Comparison of ENCODE assay signal across 9 mouse cellular contexts in genomic region chr7:19809369-19809768, GRCm38 (mm10). TPM values are rescaled to one million over a fixed set of nuclear protein-coding genes. Genes with fewer than 3 reads are reported as not detected.
A peak's percentile ranks its signal among the peaks of the same experiment; 100 is the strongest.
DNase-seq lines count a peak whose midpoint lies in the region; ATAC-seq and TF ChIP-seq lines count a peak whose summit lies in the region.
"Had no signal": no experiment of that assay in that cellular context is flagged by ENCODE, and none has a peak within 500 bp of the region (broad histone marks: within the 10 kb centered on the region; RNA-seq: fewer than 3 reads in every experiment).

No protein-coding gene starts in this region.

- peak in 1 of 2 experiments; percentile 56 for DNase-seq in heart, adult 2 months
- no peak for DNase-seq in heart, adult 9 months (ENCODE audit: low spot score in 2 of 2)
- peak; percentile 80 for DNase-seq in adrenal gland, postnatal 14 days
- no peak for DNase-seq in limb, embryonic 10.5 days (ENCODE audit: low spot score)
- no peak for DNase-seq in urinary bladder, adult 18-20 months (ENCODE audit: low spot score in 2 of 2)
- DNase-seq in gastrocnemius, postnatal 36 days = no peak
- DNase-seq in thymus, postnatal 25 days = no peak

- H3K9ac ChIP-seq in heart, adult 2 months (ENCODE audit: low read depth, low read length) = peak overlapping the region; percentile 46
- H3K9ac ChIP-seq in heart, embryonic 15.5 days = 0 out of 2 replicates have a peak overlapping the region, but pooled peaks have one; percentile 3

- H3K4me2 ChIP-seq in heart, embryonic 15.5 days = peak overlapping the region; percentile 50

- no peaks in the 10 kb centered on the region for H3K4me1 ChIP-seq in heart, adult 2 months (ENCODE audit: control insufficient read depth, insufficient read depth, low read length)
- peaks cover 13% of the 10 kb centered on the region for H3K4me1 ChIP-seq in heart, embryonic 15.5 days (replicated peaks)
- H3K4me1 ChIP-seq in limb, embryonic 10.5 days = peaks cover 17% of the 10 kb centered on the region

- intact Hi-C loops in heart, adult 2 months (cut with DNase I) = loop anchor here (10.0 kb wide), 1 partner anchor 135 kb away; no protein-coding TSS in a partner anchor
- intact Hi-C loops in gastrocnemius, postnatal 36 days (cut with DNase I) = loop anchor here (10.0 kb wide), 1 partner anchor 145 kb away; the partner anchor contains the start of gene Igsf23

- WGBS in heart, adult 2 months = 45% methylated on average over 27 of the region's 27 CpGs
- 10% methylated on average over 27 of the region's 27 CpGs for WGBS in heart, embryonic 15.5 days
- WGBS in limb, embryonic 10.5 days = 2% methylated on average over 27 of the region's 27 CpGs

- H3K4me3 ChIP-seq in heart, adult 2 months = peak overlapping the region; percentile 22
- H3K4me3 ChIP-seq in heart, embryonic 15.5 days = peak overlapping the region; percentile 24
- H3K4me3 ChIP-seq in limb, embryonic 10.5 days = peak overlapping the region; percentile 43

- no peaks in the 10 kb centered on the region for H3K27me3 ChIP-seq in heart, adult 2 months (ENCODE audit: control insufficient read depth, insufficient read depth, low read length)
- peaks cover 28% of the 10 kb centered on the region for H3K27me3 ChIP-seq in heart, embryonic 15.5 days
- peaks cover 64% of the 10 kb centered on the region for H3K27me3 ChIP-seq in limb, embryonic 10.5 days (ENCODE audit: low read depth, poor library complexity, severe bottlenecking)
- H3K27me3 ChIP-seq: CH12.LX had no signal

- H3K27ac ChIP-seq in heart, adult 2 months = peak overlapping the region; percentile 74
- no peak overlapping the region for H3K27ac ChIP-seq in heart, embryonic 15.5 days
- no peak overlapping the region for H3K27ac ChIP-seq in limb, embryonic 10.5 days

- H3K79me2 ChIP-seq in heart, adult 2 months (replicated peaks; ENCODE audit: control insufficient read depth, insufficient read depth, low read length) = no peaks in the 10 kb centered on the region

- no peaks in the 10 kb centered on the region for H3K9me3 ChIP-seq in heart, embryonic 15.5 days (replicated peaks)
- no peaks in the 10 kb centered on the region for H3K9me3 ChIP-seq in limb, embryonic 10.5 days (replicated peaks)

- no peak for TF ChIP-seq CTCF in heart, adult 2 months (IDR thresholded peaks at IDR 0.05)

- ATAC-seq in heart, embryonic 15.5 days (replicated peaks; ENCODE audit: insufficient number of reproducible peaks, insufficient read depth, low FRiP score, low read depth) = peak; percentile 67; the same call in 1 of the 2 replicates

- H3K36me3 ChIP-seq in heart, adult 2 months (ENCODE audit: control insufficient read depth, insufficient read depth, low read length) = no peaks in the 10 kb centered on the region
- no peaks in the 10 kb centered on the region for H3K36me3 ChIP-seq in heart, embryonic 15.5 days
- H3K36me3 ChIP-seq in limb, embryonic 10.5 days = no peaks in the 10 kb centered on the region

- peak; percentile 42; the same call in 1 of the 2 replicates for TF ChIP-seq POLR2A in heart, adult 2 months (IDR thresholded peaks at IDR 0.05; ENCODE audit: insufficient read depth, low read depth, low read length)

- peak; percentile 42; the same call in 1 of the 2 replicates for TF ChIP-seq EP300 in heart, adult 2 months (IDR thresholded peaks at IDR 0.05; ENCODE audit: insufficient read depth, low read depth, low read length)

RNA-seq across cellular contexts. Expression of gene Cblc, which starts 12.8 kb away (rescaled TPM):
- under 1 TPM; 0.63 to 0.77 TPM for total RNA-seq in heart, adult 2 months (2021)
- 0.41 and 1.2 TPM in 2 replicates for polyA plus RNA-seq in heart, adult 2 months (2012; rRNA removed)
- 1.4 TPM in 1 of 2 replicates, not detected in the other for total RNA-seq in adrenal gland, postnatal 14 days (2021)
- 0.47 and 2.5 TPM in 2 replicates for polyA plus RNA-seq in heart, embryonic 15.5 days (2015; fragmentation: Nextera tagmentation; extraction: Ambion mirVana)
- 1.4 and 1.6 TPM in 2 replicates for polyA plus RNA-seq in limb, embryonic 10.5 days (2016; fragmentation: Nextera tagmentation; extraction: Ambion mirVana)
- total RNA-seq in gastrocnemius, postnatal 36 days (2021) = not detected

RNA-seq across cellular contexts. Expression of gene Bcl3, which starts 13.2 kb away (rescaled TPM):
- total RNA-seq in heart, adult 2 months (2021) = 1 to 10 TPM; 3.5 to 6.1 TPM
- polyA plus RNA-seq in heart, adult 2 months (2012; rRNA removed) = 11.9 and 14.0 TPM in 2 replicates
- total RNA-seq in adrenal gland, postnatal 14 days (2021) = 26.6 and 36.9 TPM in 2 replicates
- polyA plus RNA-seq in heart, embryonic 15.5 days (2015; fragmentation: Nextera tagmentation; extraction: Ambion mirVana) = 2.0 and 4.7 TPM in 2 replicates
- polyA plus RNA-seq in limb, embryonic 10.5 days (2016; fragmentation: Nextera tagmentation; extraction: Ambion mirVana) = 0.82 and 1.2 TPM in 2 replicates
- 1 to 10 TPM; 1.1 to 1.5 TPM for total RNA-seq in gastrocnemius, postnatal 36 days (2021)

RNA-seq across cellular contexts. Expression of gene Bcam, which starts 38.6 kb away (rescaled TPM):
- 100 to 1,000 TPM; 190 to 214 TPM for total RNA-seq in heart, adult 2 months (2021)
- 240 and 262 TPM in 2 replicates for polyA plus RNA-seq in heart, adult 2 months (2012; rRNA removed)
- 59.8 and 70.8 TPM in 2 replicates for total RNA-seq in adrenal gland, postnatal 14 days (2021)
- polyA plus RNA-seq in heart, embryonic 15.5 days (2015; fragmentation: Nextera tagmentation; extraction: Ambion mirVana) = 358 and 380 TPM in 2 replicates
- 53.8 and 58.6 TPM in 2 replicates for polyA plus RNA-seq in limb, embryonic 10.5 days (2016; fragmentation: Nextera tagmentation; extraction: Ambion mirVana)
- 10 to 100 TPM; 22.0 to 22.6 TPM for total RNA-seq in gastrocnemius, postnatal 36 days (2021)

RNA-seq across cellular contexts. Expression of gene Gm19345, which starts 42.4 kb away (rescaled TPM):
- not detected for total RNA-seq in heart, adult 2 months (2021)
- polyA plus RNA-seq in heart, adult 2 months (2012; rRNA removed) = not detected in 2 replicates
- 0.59 TPM in 1 of 2 replicates, not detected in the other for total RNA-seq in adrenal gland, postnatal 14 days (2021)
- polyA plus RNA-seq in heart, embryonic 15.5 days (2015; fragmentation: Nextera tagmentation; extraction: Ambion mirVana) = not detected in 2 replicates
- not detected in 2 replicates for polyA plus RNA-seq in limb, embryonic 10.5 days (2016; fragmentation: Nextera tagmentation; extraction: Ambion mirVana)
- total RNA-seq in gastrocnemius, postnatal 36 days (2021) = not detected

RNA-seq across cellular contexts. Expression of gene Ceacam16, which starts 51.7 kb away (rescaled TPM):
- under 1 TPM in 1 of 2 experiments, not detected in 1; 0.14 TPM for total RNA-seq in heart, adult 2 months (2021)
- polyA plus RNA-seq in heart, adult 2 months (2012; rRNA removed) = 0.35 and 0.66 TPM in 2 replicates
- total RNA-seq in adrenal gland, postnatal 14 days (2021) = 0.33 and 0.38 TPM in 2 replicates
- polyA plus RNA-seq in heart, embryonic 15.5 days (2015; fragmentation: Nextera tagmentation; extraction: Ambion mirVana) = not detected in 2 replicates
- not detected in 2 replicates for polyA plus RNA-seq in limb, embryonic 10.5 days (2016; fragmentation: Nextera tagmentation; extraction: Ambion mirVana)
- total RNA-seq in gastrocnemius, postnatal 36 days (2021) = not detected
